Mouse (Mus musculus): ENCODE results near the gene Ccdc57. TPM values are rescaled to one million over a fixed set of nuclear protein-coding genes. Genes with fewer than 3 reads are reported as not detected.

Ccdc57 gene
- total RNA-seq, 2 experiments from 2014 or later: 6.2 to 7.0 TPM

GRCm38 (mm10) chr11:120955701-120956100, 23.0 kb upstream of the Ccdc57 start:
- no peak for DNase-seq (ENCODE audit: low spot score in 2 of 2)
- intact Hi-C loops (cut with DNase I): no loop called here

- intact Hi-C loops (cut with DNase I): no loop called here
- DNase-seq (ENCODE audit: low spot score in 2 of 2): no peak
These were observed 22.3 kb upstream of the Ccdc57 start for GRCm38 (mm10) chr11:120954936-120955335.

- no peak for DNase-seq (ENCODE audit: low spot score in 2 of 2)
- intact Hi-C loops (cut with DNase I): no loop called here
These were observed 19.4 kb upstream of the Ccdc57 start for GRCm38 (mm10) chr11:120951731-120952730.

GRCm38 (mm10) chr11:120951237-120951636, 18.6 kb upstream of the Ccdc57 start:
- intact Hi-C loops (cut with DNase I): no loop called here
- no peak for DNase-seq (ENCODE audit: low spot score in 2 of 2)

GRCm38 (mm10) chr11:120950281-120951202, 17.9 kb upstream of the Ccdc57 start:
- peak; percentile 46 to 75 for DNase-seq (ENCODE audit: low spot score in 2 of 2)
- intact Hi-C loops (cut with DNase I): no loop called here

GRCm38 (mm10) chr11:120949863-120950262, 17.2 kb upstream of the Ccdc57 start:
- intact Hi-C loops (cut with DNase I): no loop called here
- DNase-seq (ENCODE audit: low spot score in 2 of 2): no peak

- intact Hi-C loops (cut with DNase I): no loop called here
These were observed 16.5 kb upstream of the Ccdc57 start for GRCm38 (mm10) chr11:120948861-120949851.

GRCm38 (mm10) chr11:120948328-120948727, 15.7 kb upstream of the Ccdc57 start, which contains the start of gene Slc16a3:
Slc16a3 (plus strand) TSS chr11:120948480.
- intact Hi-C loops (cut with DNase I): no loop called here
- DNase-seq (ENCODE audit: low spot score in 2 of 2): no peak

More at GRCm38 (mm10) chr11:120948861-120949851, 16.5 kb upstream of the Ccdc57 start:
- DNase-seq (ENCODE audit: low spot score in 2 of 2): no peak

- DNase-seq (ENCODE audit: low spot score in 2 of 2): no peak
- intact Hi-C loops (cut with DNase I): no loop called here
These were observed 13.3 kb upstream of the Ccdc57 start for GRCm38 (mm10) chr11:120945926-120946325.

- intact Hi-C loops (cut with DNase I): no loop called here
- DNase-seq (ENCODE audit: low spot score in 2 of 2): no peak
These were observed 12.6 kb upstream of the Ccdc57 start for GRCm38 (mm10) chr11:120945266-120945665.

GRCm38 (mm10) chr11:120940959-120941358, 8.3 kb upstream of the Ccdc57 start:
- DNase-seq (ENCODE audit: low spot score in 2 of 2): no peak

GRCm38 (mm10) chr11:120939712-120940341, 7.2 kb upstream of the Ccdc57 start:
- intact Hi-C loops (cut with DNase I): no loop called here

More at GRCm38 (mm10) chr11:120940959-120941358, 8.3 kb upstream of the Ccdc57 start:
- intact Hi-C loops (cut with DNase I): no loop called here

GRCm38 (mm10) chr11:120938795-120939194, 6.1 kb upstream of the Ccdc57 start:
- intact Hi-C loops (cut with DNase I): no loop called here
- no peak for DNase-seq (ENCODE audit: low spot score in 2 of 2)

More at GRCm38 (mm10) chr11:120939712-120940341, 7.2 kb upstream of the Ccdc57 start:
- DNase-seq (ENCODE audit: low spot score in 2 of 2): no peak

GRCm38 (mm10) chr11:120937976-120938375, 5.3 kb upstream of the Ccdc57 start:
- intact Hi-C loops (cut with DNase I): no loop called here
- DNase-seq (ENCODE audit: low spot score in 2 of 2): no peak

- no peak for DNase-seq (ENCODE audit: low spot score in 2 of 2)
- intact Hi-C loops (cut with DNase I): no loop called here
These were observed 1.2 kb downstream of the Ccdc57 start for GRCm38 (mm10) chr11:120931479-120931878.

GRCm38 (mm10) chr11:120928468-120928867, 4.2 kb downstream of the Ccdc57 start:
- intact Hi-C loops (cut with DNase I): no loop called here

GRCm38 (mm10) chr11:120922528-120922927, 10.1 kb downstream of the Ccdc57 start:
- no peak for DNase-seq (ENCODE audit: low spot score in 2 of 2)
- intact Hi-C loops (cut with DNase I): no loop called here

More at GRCm38 (mm10) chr11:120928468-120928867, 4.2 kb downstream of the Ccdc57 start:
- no peak for DNase-seq (ENCODE audit: low spot score in 2 of 2)

- no peak for DNase-seq (ENCODE audit: low spot score in 2 of 2)
- intact Hi-C loops (cut with DNase I): no loop called here
These were observed 14.9 kb downstream of the Ccdc57 start for GRCm38 (mm10) chr11:120917756-120918155.

All from left cerebral cortex, postnatal 14 days (tissue).